Mouse (Mus musculus): ENCODE results near the gene Psap. TPM values are rescaled to one million over a fixed set of nuclear protein-coding genes. Genes with fewer than 3 reads are reported as not detected.

Psap gene
- polyA plus RNA-seq, 1 experiment: 626 TPM

- TF ChIP-seq CTCF (IDR thresholded peaks at IDR 0.05; ENCODE audit: borderline replicate concordance, extremely low read depth, insufficient read depth, insufficient read length): no peak
- no peak for TF ChIP-seq POLR2A (IDR thresholded peaks at IDR 0.05; ENCODE audit: borderline replicate concordance, extremely low read depth, insufficient read depth, insufficient read length, poor library complexity, severe bottlenecking)
- DNase-seq (ENCODE audit: low read depth): peak; percentile 53
These were observed 51.7 kb downstream of the Psap start for GRCm38 (mm10) chr10:60328963-60329650.

GRCm38 (mm10) chr10:60334583-60334982 lies 57.2 kb downstream of the Psap start:
- no peak for DNase-seq (ENCODE audit: low read depth)
- TF ChIP-seq POLR2A (IDR thresholded peaks at IDR 0.05; ENCODE audit: borderline replicate concordance, extremely low read depth, insufficient read depth, insufficient read length, poor library complexity, severe bottlenecking) (no peak), CTCF (IDR thresholded peaks at IDR 0.05; ENCODE audit: borderline replicate concordance, extremely low read depth, insufficient read depth, insufficient read length) (no peak)

GRCm38 (mm10) chr10:60335021-60335420 lies 57.6 kb downstream of the Psap start:
- TF ChIP-seq CTCF (IDR thresholded peaks at IDR 0.05; ENCODE audit: borderline replicate concordance, extremely low read depth, insufficient read depth, insufficient read length) (no peak), POLR2A (IDR thresholded peaks at IDR 0.05; ENCODE audit: borderline replicate concordance, extremely low read depth, insufficient read depth, insufficient read length, poor library complexity, severe bottlenecking) (no peak)
- DNase-seq (ENCODE audit: low read depth): no peak

- no peak for TF ChIP-seq CTCF (IDR thresholded peaks at IDR 0.05; ENCODE audit: borderline replicate concordance, extremely low read depth, insufficient read depth, insufficient read length)
- DNase-seq (ENCODE audit: low read depth): no peak
These were observed 64.1 kb downstream of the Psap start for GRCm38 (mm10) chr10:60341528-60341927.

GRCm38 (mm10) chr10:60344111-60344510 lies 66.7 kb downstream of the Psap start:
- no peak for DNase-seq (ENCODE audit: low read depth)
- TF ChIP-seq POLR2A (IDR thresholded peaks at IDR 0.05; ENCODE audit: borderline replicate concordance, extremely low read depth, insufficient read depth, insufficient read length, poor library complexity, severe bottlenecking): no peak
- TF ChIP-seq CTCF (IDR thresholded peaks at IDR 0.05; ENCODE audit: borderline replicate concordance, extremely low read depth, insufficient read depth, insufficient read length): no peak

GRCm38 (mm10) chr10:60346056-60346455 lies 68.6 kb downstream of the Psap start:
- TF ChIP-seq POLR2A (IDR thresholded peaks at IDR 0.05; ENCODE audit: borderline replicate concordance, extremely low read depth, insufficient read depth, insufficient read length, poor library complexity, severe bottlenecking): no peak
- TF ChIP-seq CTCF (IDR thresholded peaks at IDR 0.05; ENCODE audit: borderline replicate concordance, extremely low read depth, insufficient read depth, insufficient read length): no peak
- no peak for DNase-seq (ENCODE audit: low read depth)

GRCm38 (mm10) chr10:60346701-60347405 lies 69.4 kb downstream of the Psap start, which contains the start of gene Vsir:
Gene Vsir (plus strand): TSS chr10:60346851.
- DNase-seq (ENCODE audit: low read depth): peak; percentile 74
- no peak for TF ChIP-seq POLR2A (IDR thresholded peaks at IDR 0.05; ENCODE audit: borderline replicate concordance, extremely low read depth, insufficient read depth, insufficient read length, poor library complexity, severe bottlenecking)
- peak; percentile 62 for TF ChIP-seq CTCF (IDR thresholded peaks at IDR 0.05; ENCODE audit: borderline replicate concordance, extremely low read depth, insufficient read depth, insufficient read length)

- TF ChIP-seq POLR2A (IDR thresholded peaks at IDR 0.05; ENCODE audit: borderline replicate concordance, extremely low read depth, insufficient read depth, insufficient read length, poor library complexity, severe bottlenecking) (no peak), CTCF (IDR thresholded peaks at IDR 0.05; ENCODE audit: borderline replicate concordance, extremely low read depth, insufficient read depth, insufficient read length) (no peak)
- no peak for DNase-seq (ENCODE audit: low read depth)
These were observed 70.6 kb downstream of the Psap start for GRCm38 (mm10) chr10:60347768-60348610.

- DNase-seq (ENCODE audit: low read depth): no peak
- TF ChIP-seq CTCF (IDR thresholded peaks at IDR 0.05; ENCODE audit: borderline replicate concordance, extremely low read depth, insufficient read depth, insufficient read length): no peak
- no peak for TF ChIP-seq POLR2A (IDR thresholded peaks at IDR 0.05; ENCODE audit: borderline replicate concordance, extremely low read depth, insufficient read depth, insufficient read length, poor library complexity, severe bottlenecking)
These were observed 71.6 kb downstream of the Psap start for GRCm38 (mm10) chr10:60349056-60349455.

GRCm38 (mm10) chr10:60349644-60350043 lies 72.2 kb downstream of the Psap start:
- DNase-seq (ENCODE audit: low read depth): no peak

More at GRCm38 (mm10) chr10:60349644-60350043, 72.2 kb downstream of the Psap start:
- no peak for TF ChIP-seq CTCF (IDR thresholded peaks at IDR 0.05; ENCODE audit: borderline replicate concordance, extremely low read depth, insufficient read depth, insufficient read length)
- no peak for TF ChIP-seq POLR2A (IDR thresholded peaks at IDR 0.05; ENCODE audit: borderline replicate concordance, extremely low read depth, insufficient read depth, insufficient read length, poor library complexity, severe bottlenecking)
